Mouse (Mus musculus): Measurements from ENCODE around the gene Eci1.
"Not testable (repeated sequence)": the region's sequence is repeated elsewhere in the genome, so short reads cannot be mapped to it uniquely, and the experiment has no call there.

- not testable (repeated sequence) for TF ChIP-seq POLR2A (IDR thresholded peaks at IDR 0.05; ENCODE audit: low read depth, low read length); CTCF (IDR thresholded peaks at IDR 0.05; ENCODE audit: extremely low read depth, insufficient read depth, insufficient read length, insufficient replicate concordance)
Observed at GRCm38 (mm10) chr17:24455523-24456206, 29.2 kb downstream of the Eci1 start.

Measured in spleen, adult 2 months (tissue).